Comparison of ENCODE assay signal across 11 mouse cellular contexts in genomic region chr10:117106244-117106643, GRCm38 (mm10). TPM values are rescaled to one million over a fixed set of nuclear protein-coding genes. Genes with fewer than 3 reads are reported as not detected.
DNase-seq lines count a peak whose midpoint lies in the region; ATAC-seq lines count a peak whose summit lies in the region.
"Had no signal": no experiment of that assay in that cellular context is flagged by ENCODE, and none has a peak within 500 bp of the region (broad histone marks: within the 10 kb centered on the region; RNA-seq: fewer than 3 reads in every experiment).

No protein-coding gene starts in this region.

- H3K4me2 ChIP-seq in forebrain, embryonic 15.5 days (replicated peaks) = no peak overlapping the region
- H3K4me2 ChIP-seq in lung, embryonic 15.5 days = no peak overlapping the region
- H3K4me2 ChIP-seq: embryonic facial prominence, embryonic 12.5 days had no signal

- H3K4me3 ChIP-seq in forebrain, embryonic 10.5 days = no peak overlapping the region
- no peak overlapping the region for H3K4me3 ChIP-seq in forebrain, embryonic 15.5 days
- H3K4me3 ChIP-seq in lung, embryonic 15.5 days = no peak overlapping the region
- H3K4me3 ChIP-seq: embryonic facial prominence, embryonic 12.5 days; myocyte had no signal

- H3K36me3 ChIP-seq in forebrain, embryonic 10.5 days (replicated peaks) = no peaks in the 10 kb centered on the region
- H3K36me3 ChIP-seq in forebrain, embryonic 15.5 days = no peaks in the 10 kb centered on the region
- no peaks in the 10 kb centered on the region for H3K36me3 ChIP-seq in lung, embryonic 15.5 days
- H3K36me3 ChIP-seq: embryonic facial prominence, embryonic 12.5 days had no signal

- 0 out of 2 replicates have a peak overlapping the region, but pooled peaks have one; percentile 51 for H3K27ac ChIP-seq in forebrain, embryonic 10.5 days
- H3K27ac ChIP-seq in forebrain, embryonic 15.5 days (replicated peaks) = no peak overlapping the region
- no peak overlapping the region; the same call in 1 of the 2 replicates for H3K27ac ChIP-seq in lung, embryonic 15.5 days
- H3K27ac ChIP-seq: embryonic facial prominence, embryonic 12.5 days had no signal

- no peak overlapping the region for H3K9ac ChIP-seq in forebrain, embryonic 15.5 days (replicated peaks)
- no peak overlapping the region for H3K9ac ChIP-seq in lung, embryonic 15.5 days
- H3K9ac ChIP-seq: embryonic facial prominence, embryonic 12.5 days had no signal

- DNase-seq in forebrain, embryonic 10.5 days (ENCODE audit: extremely low spot score, low spot score) = no peak
- no peak for DNase-seq in lung, adult 18-20 months
- peak; percentile 32 for DNase-seq in embryo, embryonic 11 days
- DNase-seq in gastrocnemius, postnatal 14 days = no peak
- no peak for DNase-seq in layer of hippocampus, postnatal 36 days
- DNase-seq: gastrocnemius, postnatal 10 days had no signal

- intact Hi-C loops in gastrocnemius, postnatal 14 days (cut with DNase I; ENCODE audit: low total_unique reads) = no loop called here

- no peak for ATAC-seq in forebrain, embryonic 15.5 days (replicated peaks)
- ATAC-seq in lung, embryonic 15.5 days (ENCODE audit: borderline replicate concordance, extremely low read depth, low FRiP score, low TSS enrichment) = peak; percentile 58; the same call in 1 of the 2 replicates
- 0 out of 2 replicates have a peak, but pooled peaks have one; percentile 17 for ATAC-seq in megakaryocyte, adult 5-6 weeks (ENCODE audit: poor library complexity, severe bottlenecking)

- H3K4me1 ChIP-seq in forebrain, embryonic 10.5 days = peaks cover 28% of the 10 kb centered on the region
- H3K4me1 ChIP-seq in forebrain, embryonic 15.5 days = 0 out of 2 replicates have a peak, but pooled peaks cover 6% of the 10 kb centered on the region
- H3K4me1 ChIP-seq in lung, embryonic 15.5 days = peaks cover 36% of the 10 kb centered on the region
- H3K4me1 ChIP-seq: embryonic facial prominence, embryonic 12.5 days had no signal

- 10% methylated on average over 4 of the region's 4 CpGs for WGBS in forebrain, embryonic 10.5 days
- 2% methylated on average over 4 of the region's 4 CpGs for WGBS in forebrain, embryonic 15.5 days
- 6% methylated on average over 4 of the region's 4 CpGs for WGBS in lung, embryonic 15.5 days

- H3K9me3 ChIP-seq in forebrain, embryonic 10.5 days = no peaks in the 10 kb centered on the region
- H3K9me3 ChIP-seq in forebrain, embryonic 15.5 days = no peaks in the 10 kb centered on the region
- H3K9me3 ChIP-seq in lung, embryonic 15.5 days = no peaks in the 10 kb centered on the region
- H3K9me3 ChIP-seq: embryonic facial prominence, embryonic 12.5 days had no signal

- H3K27me3 ChIP-seq in forebrain, embryonic 10.5 days (ENCODE audit: poor library complexity, severe bottlenecking) = no peaks in the 10 kb centered on the region
- no peaks in the 10 kb centered on the region for H3K27me3 ChIP-seq in forebrain, embryonic 15.5 days
- no peaks in the 10 kb centered on the region for H3K27me3 ChIP-seq in lung, embryonic 15.5 days
- H3K27me3 ChIP-seq: embryonic facial prominence, embryonic 12.5 days had no signal

RNA-seq across cellular contexts. Expression of gene Frs2, which starts 42.1 kb away (rescaled TPM):
- polyA plus RNA-seq in forebrain, embryonic 10.5 days (2016; fragmentation: Nextera tagmentation; extraction: Ambion mirVana) = 15.8 and 18.1 TPM in 2 replicates
- polyA plus RNA-seq in forebrain, embryonic 15.5 days (2015; fragmentation: Nextera tagmentation; extraction: Ambion mirVana) = 20.0 and 23.7 TPM in 2 replicates
- polyA plus RNA-seq in lung, embryonic 15.5 days (2015; fragmentation: Nextera tagmentation; extraction: Ambion mirVana) = 14.5 and 17.4 TPM in 2 replicates
- 22.9 and 25.0 TPM in 2 replicates for total RNA-seq in megakaryocyte, adult 5-6 weeks (2015)
- 9.8 and 10.5 TPM in 2 replicates for total RNA-seq in megakaryocyte, adult 5-6 weeks (2017)
- total RNA-seq in gastrocnemius, postnatal 14 days (2021) = 1 to 10 TPM; 7.9 to 9.4 TPM
- total RNA-seq in layer of hippocampus, postnatal 36 days (2021) = 10 to 100 TPM; 35.5 to 37.6 TPM

RNA-seq across cellular contexts. Expression of gene Cct2, which starts 42.6 kb away (rescaled TPM):
- polyA plus RNA-seq in forebrain, embryonic 10.5 days (2016; fragmentation: Nextera tagmentation; extraction: Ambion mirVana) = 332 and 337 TPM in 2 replicates
- polyA plus RNA-seq in forebrain, embryonic 15.5 days (2015; fragmentation: Nextera tagmentation; extraction: Ambion mirVana) = 273 and 274 TPM in 2 replicates
- polyA plus RNA-seq in lung, embryonic 15.5 days (2015; fragmentation: Nextera tagmentation; extraction: Ambion mirVana) = 235 and 246 TPM in 2 replicates
- total RNA-seq in megakaryocyte, adult 5-6 weeks (2015) = 265 and 283 TPM in 2 replicates
- 250 and 266 TPM in 2 replicates for total RNA-seq in megakaryocyte, adult 5-6 weeks (2017)
- total RNA-seq in gastrocnemius, postnatal 14 days (2021) = 100 to 1,000 TPM; 132 to 146 TPM
- 100 to 1,000 TPM; 184 to 188 TPM for total RNA-seq in layer of hippocampus, postnatal 36 days (2021)
